Mouse (Mus musculus) regulatory T cell (primary cell): Measurements from ENCODE around the gene Lsm3.

Experiments used
- in situ Hi-C: fragments of 300-600 bp; cut with MboI, MseI; formaldehyde crosslinking; loops from one replicate; pipeline ENCODE4 v1.15.1; 2025; ENCODE audit warnings: high pct_unique_total_duplicates

Lsm3 gene

DNA sequence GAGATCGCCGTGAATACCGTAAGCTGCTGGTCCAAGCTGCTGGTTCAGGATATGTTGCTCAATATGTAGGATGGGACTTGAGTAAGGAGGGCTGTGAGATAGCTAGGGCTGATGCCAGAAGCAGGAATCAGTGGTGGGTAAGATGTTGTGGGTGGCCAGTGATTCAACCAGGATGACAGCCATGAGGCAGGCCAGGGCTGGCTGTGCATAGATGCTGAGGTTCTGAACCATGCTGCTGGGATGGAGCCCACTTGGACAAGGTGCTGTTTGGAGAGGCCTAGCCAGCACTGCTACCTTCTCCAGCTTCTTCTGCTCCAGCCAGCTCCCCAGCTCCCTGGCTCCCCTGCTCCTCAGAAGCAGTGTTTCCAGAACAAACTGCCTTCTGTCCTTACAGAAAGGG lies 35.9 kb downstream of the Lsm3 start:
- in situ Hi-C loops: loop anchor here (25.0 kb wide), 1 partner anchor 511 kb away; no protein-coding TSS in a partner anchor

GRCm38 (mm10) chr6:91552693-91553092 lies 37.0 kb downstream of the Lsm3 start:
- in situ Hi-C loops: loop anchor here (25.0 kb wide), 1 partner anchor 510 kb away; no protein-coding TSS in a partner anchor

DNA sequence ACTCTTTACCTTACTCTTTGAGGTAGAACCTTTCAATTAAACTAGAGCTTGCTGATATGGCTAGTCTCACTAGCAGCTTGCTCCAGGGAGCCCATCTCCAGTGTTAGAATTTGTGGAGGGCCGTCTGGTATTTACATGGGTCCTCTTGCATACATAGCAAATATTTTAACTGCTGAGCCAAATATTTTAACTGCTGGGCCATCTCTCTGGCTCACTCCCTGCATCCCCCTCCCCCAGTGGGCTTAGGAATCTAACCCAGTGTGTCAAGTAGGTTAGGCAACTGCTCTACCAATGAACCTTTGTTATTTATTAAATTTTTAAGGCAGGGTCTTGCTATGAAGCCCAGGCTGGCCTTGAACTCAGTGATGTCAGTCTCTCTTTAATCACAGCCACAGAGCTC lies 42.8 kb downstream of the Lsm3 start:
- in situ Hi-C loops: loop anchor here (25.0 kb wide), 1 partner anchor 504 kb away; no protein-coding TSS in a partner anchor

- in situ Hi-C loops: loop anchor here (25.0 kb wide), 1 partner anchor 503 kb away; no protein-coding TSS in a partner anchor
These were observed 43.6 kb downstream of the Lsm3 start for GRCm38 (mm10) chr6:91559371-91559770.

DNA sequence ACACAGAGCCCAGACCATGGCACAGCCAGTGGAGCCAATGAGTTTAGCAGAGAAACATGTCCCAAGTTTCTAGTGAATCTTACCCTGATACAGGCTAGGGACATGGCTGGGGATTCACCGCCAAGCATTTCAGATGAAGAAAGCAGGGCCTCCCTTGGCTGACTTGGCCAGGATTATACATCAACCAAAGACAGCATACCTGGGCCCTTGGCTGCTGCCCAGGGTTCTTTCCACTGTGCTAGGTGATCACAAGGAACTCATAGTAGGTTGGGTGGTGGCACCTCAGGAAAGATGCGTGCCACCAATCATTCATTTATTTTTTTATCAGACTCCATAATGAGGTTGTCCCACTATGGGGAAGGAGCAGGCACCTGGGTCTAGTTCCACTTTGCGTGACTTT lies 44.5 kb downstream of the Lsm3 start:
- in situ Hi-C loops: loop anchor here (25.0 kb wide), 1 partner anchor 502 kb away; no protein-coding TSS in a partner anchor

GRCm38 (mm10) chr6:91563031-91563430 lies 47.3 kb downstream of the Lsm3 start:
- in situ Hi-C loops: loop anchor here (25.0 kb wide), 1 partner anchor 499 kb away; no protein-coding TSS in a partner anchor

- in situ Hi-C loops: loop anchor here (25.0 kb wide), 1 partner anchor 496 kb away; no protein-coding TSS in a partner anchor
These were observed 50.7 kb downstream of the Lsm3 start for GRCm38 (mm10) chr6:91566407-91566806.
